Mouse (Mus musculus) adrenal gland, adult (tissue): ENCODE data around the gene Prmt1.

Experiments used
- DNase-seq, 2 experiments: peaks; one replicate each; pipeline ENCODE4 v3.0.0; 2022 to 2023; ENCODE audit warnings: low spot score in 1 of 2; ENCODE audit not compliant: inconsistent age in 2 of 2

Gene Prmt1

GRCm38 (mm10) chr7:44955628-44956027 is 30.7 kb downstream of the Prmt1 start:
- DNase-seq: peak; percentile 15 to 66

DNA sequence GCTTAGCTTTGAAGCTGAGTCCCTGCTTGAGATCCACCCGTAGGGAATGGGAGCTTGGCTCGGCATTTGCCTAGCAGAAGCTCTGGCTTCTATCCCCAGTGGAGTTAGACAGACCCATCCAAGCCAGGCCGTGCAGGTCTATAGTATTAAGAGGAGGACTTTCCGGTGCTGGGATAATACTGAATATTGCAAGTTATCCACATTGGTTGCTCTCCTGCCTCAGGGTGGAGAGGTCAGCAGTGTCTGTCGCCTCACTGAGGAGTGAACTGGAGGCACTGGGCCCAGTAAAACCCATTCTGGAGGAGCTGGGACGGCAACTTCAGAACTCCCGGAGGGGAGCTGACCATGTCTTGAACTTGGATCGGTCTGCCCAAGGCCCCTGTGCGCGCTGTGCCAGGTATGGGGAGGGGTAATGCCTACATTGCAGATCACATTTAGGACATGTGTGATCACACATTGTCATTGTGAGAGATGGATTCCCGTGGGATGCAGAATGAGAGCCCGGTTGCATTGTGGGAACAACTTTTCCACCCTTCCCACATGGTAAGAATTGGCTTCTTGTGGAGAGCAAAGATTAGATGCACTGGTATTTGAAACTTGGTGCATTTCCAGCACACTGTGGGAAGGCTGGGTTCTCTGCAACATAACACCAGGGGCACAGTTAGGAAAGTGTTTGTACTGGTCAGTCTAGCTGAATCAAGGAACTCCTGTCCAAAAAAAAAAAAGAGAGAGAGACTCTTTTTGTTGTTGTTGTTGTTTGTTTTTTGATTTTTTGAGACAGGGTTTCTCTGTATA is 32.1 kb downstream of the Prmt1 start:
- DNase-seq: peak in 1 of 2 experiments; percentile 15

DNA sequence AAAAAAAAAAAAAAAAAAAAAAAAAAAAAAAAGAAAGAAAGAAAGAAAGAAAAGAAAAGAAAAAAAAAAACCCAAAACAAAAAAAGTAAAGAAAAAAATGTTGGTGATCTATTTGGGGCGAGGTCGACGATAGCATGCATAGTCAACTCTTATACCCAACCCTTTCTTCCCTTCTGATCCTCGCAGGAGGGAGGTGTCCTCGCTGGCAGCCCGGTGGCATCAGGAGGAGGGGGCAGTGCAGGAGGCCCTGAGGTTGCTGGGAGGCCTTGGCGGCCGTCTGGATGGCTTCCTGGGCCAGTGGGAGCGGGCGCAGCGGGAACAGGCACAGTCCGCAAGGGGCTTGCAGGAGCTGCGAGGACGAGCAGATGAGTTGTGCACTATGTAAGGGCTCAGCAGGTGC is 32.8 kb downstream of the Prmt1 start:
- peak in 1 of 2 experiments; percentile 35 for DNase-seq

GRCm38 (mm10) chr7:44952611-44953306 is 33.6 kb downstream of the Prmt1 start:
- DNase-seq: peak; percentile 96 to 98

DNA sequence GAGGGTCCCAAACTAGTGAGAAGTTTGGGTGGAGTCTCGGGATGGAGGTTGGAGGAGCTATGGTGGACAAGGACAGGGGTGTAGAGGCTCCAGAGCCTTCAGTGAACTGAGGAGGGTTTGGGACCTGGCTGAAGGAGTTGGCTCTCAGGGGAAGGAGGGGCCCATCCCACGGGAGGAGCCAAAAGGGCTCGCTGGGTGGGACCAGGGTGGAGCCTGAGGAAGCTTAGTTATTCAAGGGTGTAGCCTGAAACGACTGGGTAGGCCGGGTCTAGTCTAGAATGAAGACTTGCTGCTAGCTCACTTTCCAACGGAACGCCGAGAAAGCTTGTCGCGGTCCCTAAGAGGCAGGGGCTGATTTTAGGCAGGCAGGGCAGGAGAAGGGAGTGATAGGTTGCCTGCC is 34.4 kb downstream of the Prmt1 start:
- DNase-seq: peak; percentile 90 to 94

GRCm38 (mm10) chr7:44949922-44950321 is 36.4 kb downstream of the Prmt1 start:
- DNase-seq: no peak

DNA sequence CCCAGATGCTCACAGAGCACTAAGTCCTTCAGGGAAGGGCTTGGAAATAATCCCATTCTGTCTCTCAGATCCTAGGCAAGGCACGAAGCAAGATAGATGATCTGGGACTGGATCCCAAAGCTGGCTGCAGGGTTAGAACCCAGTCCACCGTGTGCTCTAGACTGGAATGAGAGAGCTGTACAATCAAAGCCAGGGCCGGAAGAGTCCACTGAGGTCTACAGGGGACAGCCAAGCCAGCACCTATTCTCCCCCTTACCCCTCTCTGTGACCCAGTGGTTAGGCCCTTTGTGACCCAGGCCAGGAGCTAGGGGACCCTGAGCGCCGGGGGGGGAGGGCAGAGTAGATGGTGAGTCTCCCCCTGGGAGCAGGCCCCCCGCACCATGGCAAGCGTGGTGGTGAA is 43.5 kb downstream of the Prmt1 start, which contains the start of gene Tsks:
Tsks (plus strand) TSS at position 301 of the 400 bp plus-strand sequence.
- DNase-seq: no peak

GRCm38 (mm10) chr7:44938680-44939079 is 47.7 kb downstream of the Prmt1 start:
- DNase-seq: no peak

- peak; percentile 100 for DNase-seq
Measured at GRCm38 (mm10) chr7:44929204-44930151, 56.9 kb downstream of the Prmt1 start, which contains the start of gene Ap2a1. Ap2a1 (minus strand) TSS chr7:44929496.

GRCm38 (mm10) chr7:44928570-44928969 is 57.8 kb downstream of the Prmt1 start:
- DNase-seq: peak in 1 of 2 experiments; percentile 45
